Mouse (Mus musculus): ENCODE results near the gene Zfp982.
"Not testable (repeated sequence)": the region's sequence is repeated elsewhere in the genome, so short reads cannot be mapped to it uniquely, and the experiment has no call there.

DNA sequence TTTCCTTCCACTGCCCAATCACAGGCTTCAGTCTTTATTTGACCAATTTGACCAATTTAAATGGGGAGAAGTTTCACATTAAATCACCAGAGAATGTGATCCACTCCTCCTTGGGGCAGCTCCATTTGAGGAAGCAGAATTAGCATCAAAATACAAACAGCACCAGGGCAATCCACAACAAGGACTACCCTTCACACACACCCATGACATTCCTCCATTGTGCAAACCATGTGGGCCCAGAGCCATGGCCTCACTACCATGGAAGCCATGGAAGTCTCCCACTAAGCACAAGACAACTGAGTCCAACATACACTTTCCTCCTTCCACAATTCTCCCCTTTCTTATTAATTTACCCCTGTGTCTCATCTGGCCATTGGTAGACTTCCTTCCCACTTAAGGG, 43.7 kb downstream of the Zfp982 start:
- TF ChIP-seq CTCF (IDR thresholded peaks at IDR 0.05; ENCODE audit: extremely low read depth, insufficient read depth, insufficient read length, insufficient replicate concordance); POLR2A (IDR thresholded peaks at IDR 0.05; ENCODE audit: low read depth, low read length): not testable (repeated sequence)

All from spleen, adult 2 months (tissue).